Mouse (Mus musculus) urinary bladder, adult 2 months (tissue): Measurements from ENCODE around the gene Mybph. TPM values are rescaled to one million over a fixed set of nuclear protein-coding genes. Genes with fewer than 3 reads are reported as not detected.

Source experiments
- DNase-seq: peaks from one replicate; pipeline ENCODE4 v3.0.0; 2022; ENCODE audit warnings: low spot score
- polyA plus RNA-seq: library from polyadenylated mRNA; depleted of rRNA; stranded (reverse); fragments of >200 nt; gene quantifications from 2 replicates; pipeline ENCODE4 v1.2.3, GENCODE M21; 2012

Mybph gene
- polyA plus RNA-seq, 1 experiment: not detected

DNA sequence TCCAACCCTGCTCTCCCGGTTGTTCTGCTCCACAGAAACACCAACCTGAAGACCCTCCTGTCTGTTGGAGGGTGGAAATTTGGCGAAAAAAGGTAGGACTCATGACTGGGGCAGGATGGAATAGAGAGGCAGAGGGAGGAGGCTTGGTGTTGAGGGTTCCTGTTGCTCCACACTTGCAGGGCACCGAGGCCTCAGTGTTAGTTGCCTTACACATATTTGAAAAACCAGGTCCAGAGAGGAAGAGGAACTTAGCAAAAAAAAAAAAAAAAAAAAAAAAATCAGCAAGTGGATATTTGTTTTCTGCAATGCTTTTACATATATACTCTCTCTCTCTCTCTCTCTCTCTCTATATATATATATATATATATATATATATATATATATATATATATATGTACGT, 9.2 kb upstream of the Mybph start:
- no peak for DNase-seq

GRCm38 (mm10) chr1:134188217-134188616, 5.0 kb upstream of the Mybph start:
- DNase-seq: no peak

DNA sequence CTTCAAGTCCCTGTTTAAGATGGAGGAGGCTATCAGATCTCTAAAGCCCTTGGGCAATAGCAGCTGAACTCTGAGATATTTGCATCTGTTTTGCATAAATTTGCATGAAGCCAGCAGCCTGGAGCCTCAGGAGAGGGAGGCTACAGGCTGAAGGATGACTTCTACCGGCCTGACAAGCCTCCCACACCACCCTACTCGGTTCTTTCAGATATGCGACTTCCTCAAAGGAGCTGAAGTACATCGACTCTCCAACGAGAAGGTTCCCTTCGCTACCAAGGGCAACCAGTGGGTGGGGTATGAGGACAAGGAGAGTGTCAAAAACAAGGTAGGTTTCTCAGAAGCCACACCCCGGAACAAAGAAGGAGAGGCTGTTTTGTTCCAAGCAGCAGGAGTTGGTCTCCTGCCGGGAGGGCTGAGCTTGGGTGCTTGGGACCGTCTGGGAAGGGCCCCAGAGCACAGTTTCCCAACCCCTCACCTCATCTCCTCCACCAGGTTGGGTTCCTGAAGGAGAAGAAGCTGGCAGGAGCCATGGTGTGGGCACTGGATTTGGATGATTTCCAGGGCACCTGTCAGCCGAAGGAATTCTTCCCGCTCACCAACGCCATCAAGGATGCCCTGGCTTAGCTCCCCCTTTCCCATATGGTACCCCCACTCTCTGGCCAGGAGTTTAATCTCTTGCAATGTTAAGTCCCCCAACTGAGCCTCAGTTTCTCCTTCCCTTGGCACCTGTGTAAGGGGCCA, 4.1 kb upstream of the Mybph start:
- no peak for DNase-seq

DNA sequence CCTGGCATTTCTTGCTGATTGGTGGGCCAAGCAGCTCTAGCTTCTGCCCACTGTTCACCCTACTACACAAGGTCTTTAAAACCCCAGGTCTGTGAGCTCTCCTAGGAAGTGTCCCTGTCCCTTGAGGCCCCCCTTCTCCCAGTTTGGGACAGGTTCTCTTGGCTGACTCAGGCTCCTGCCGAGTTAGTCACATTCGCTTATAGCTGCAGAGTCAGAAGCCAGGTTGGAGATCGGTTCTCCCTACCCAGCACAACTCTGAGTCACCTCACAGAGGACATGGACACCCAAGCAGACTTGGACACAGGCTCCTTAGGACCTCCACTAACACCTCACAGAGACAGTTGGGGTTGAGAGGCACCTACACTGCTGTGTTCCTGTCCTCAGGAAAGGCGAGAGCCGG, 2.1 kb upstream of the Mybph start:
- no peak for DNase-seq

GRCm38 (mm10) chr1:134192024-134192423, 1.2 kb upstream of the Mybph start:
- DNase-seq: no peak

DNA sequence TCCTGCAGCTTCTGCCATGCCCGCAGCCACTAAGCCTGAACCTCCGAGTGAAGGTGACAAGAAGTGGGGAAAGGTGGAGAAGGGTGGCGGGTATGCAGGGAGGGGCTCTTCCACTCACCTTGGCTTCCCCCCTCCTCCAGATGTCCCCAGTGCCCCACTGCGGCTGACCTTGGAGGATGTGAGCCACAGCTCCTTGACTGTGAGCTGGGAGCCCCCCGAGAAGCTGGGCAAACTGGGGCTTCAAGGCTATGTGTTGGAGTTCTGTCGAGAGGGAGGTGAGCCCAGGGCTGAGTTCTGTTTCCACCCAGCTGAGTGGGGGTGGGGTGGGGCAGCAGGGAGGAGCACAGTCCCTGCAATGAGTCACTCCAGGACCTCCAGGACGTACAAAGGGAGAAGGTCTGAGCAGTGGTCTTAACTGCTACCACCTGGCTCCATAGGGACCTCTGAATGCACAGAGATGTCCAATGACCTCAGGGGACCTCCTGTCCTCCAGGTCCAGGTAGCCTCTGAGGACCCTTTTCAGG, 488 bp downstream of the Mybph start:
- DNase-seq: no peak

- DNase-seq: no peak
Measured at GRCm38 (mm10) chr1:134194298-134195022, 1.2 kb downstream of the Mybph start.

DNA sequence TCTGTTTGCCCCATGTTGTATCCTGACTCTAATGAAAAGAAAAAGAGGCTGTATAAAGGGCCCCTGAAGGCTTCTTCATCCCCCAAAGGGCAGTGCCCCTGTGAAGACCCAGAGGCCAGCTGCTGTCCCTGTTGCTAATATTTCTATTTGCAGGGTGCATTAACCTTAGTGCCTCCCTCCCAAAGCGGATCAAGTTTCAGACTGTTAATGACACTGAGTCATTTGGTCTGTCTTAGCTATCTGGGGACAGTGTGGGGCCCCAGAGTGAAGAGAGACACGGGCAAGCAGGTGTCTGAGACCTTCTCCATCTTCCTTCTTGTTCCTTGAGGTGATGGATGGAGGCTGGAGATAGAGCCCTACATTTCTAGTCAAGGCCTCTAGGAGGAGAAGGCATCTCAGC, 1.9 kb downstream of the Mybph start:
- no peak for DNase-seq

DNA sequence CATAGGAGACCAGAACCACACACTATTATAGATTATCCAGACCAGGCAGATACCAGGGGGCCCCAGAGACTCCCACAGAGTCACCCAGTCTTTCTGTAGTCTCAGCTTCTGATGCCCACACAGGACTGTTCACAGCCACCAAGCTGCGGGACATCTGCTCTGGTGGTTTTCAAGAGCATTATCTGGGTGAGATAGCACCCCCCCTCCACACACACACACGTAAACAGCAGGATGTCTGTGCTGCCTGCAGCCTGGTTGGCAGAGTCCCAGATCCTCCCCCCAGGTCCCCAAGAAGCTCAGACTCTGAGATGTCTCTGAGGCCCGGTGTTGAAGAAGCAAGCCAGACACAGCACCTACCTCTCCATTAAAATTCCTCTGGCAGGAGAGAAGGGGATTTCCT, 2.3 kb downstream of the Mybph start:
- DNase-seq: no peak

- DNase-seq: no peak
Measured at GRCm38 (mm10) chr1:134195979-134196378, 2.7 kb downstream of the Mybph start.

DNA sequence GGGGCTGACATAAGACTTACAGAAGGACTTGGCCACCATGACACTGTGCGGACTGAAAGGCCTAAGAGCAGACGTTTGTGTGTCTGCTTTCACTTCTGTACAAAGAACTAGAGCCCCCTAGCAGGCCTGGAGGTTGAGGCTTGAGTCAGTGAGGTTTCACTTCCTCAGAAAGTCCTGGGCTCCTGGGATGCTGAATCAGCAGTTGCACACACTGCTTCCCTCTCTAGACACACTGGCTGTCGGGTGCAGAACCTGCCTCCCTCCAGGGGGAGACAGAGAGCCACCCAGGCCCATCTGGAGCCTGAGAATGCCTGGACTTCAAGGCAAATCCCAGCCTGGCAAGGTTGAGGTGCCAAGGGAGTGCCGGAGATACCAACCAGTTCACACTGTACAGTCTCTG, 3.1 kb downstream of the Mybph start:
- peak; percentile 64 for DNase-seq

DNA sequence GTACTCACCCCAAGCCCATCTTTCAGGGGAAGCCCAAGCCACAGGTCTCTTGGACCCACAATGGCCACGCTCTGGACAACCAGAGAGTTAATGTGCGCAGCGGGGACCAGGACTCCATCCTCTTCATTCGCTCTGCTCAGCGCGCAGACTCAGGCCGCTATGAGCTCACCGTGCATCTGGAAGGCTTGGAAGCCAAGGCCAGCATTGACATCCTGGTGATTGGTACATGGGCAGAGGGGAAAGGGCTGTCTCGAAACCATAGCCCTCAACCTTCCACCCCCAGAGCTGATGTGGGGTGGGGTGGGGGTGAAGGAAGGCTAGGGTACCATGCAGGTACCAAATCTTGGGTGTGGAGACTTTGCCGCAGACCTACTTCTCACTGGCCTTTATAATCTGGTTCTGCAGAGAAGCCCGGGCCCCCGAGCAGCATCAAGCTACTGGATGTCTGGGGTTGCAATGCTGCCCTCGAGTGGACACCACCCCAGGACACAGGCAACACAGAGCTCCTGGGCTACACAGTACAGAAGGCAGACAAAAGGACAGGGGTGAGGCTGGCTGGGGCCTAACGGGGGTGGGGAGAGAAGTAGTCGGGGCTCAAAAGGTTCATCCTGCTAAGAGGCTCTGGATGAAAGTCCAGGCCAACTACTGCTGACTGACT, 4.2 kb downstream of the Mybph start:
- no peak for DNase-seq

GRCm38 (mm10) chr1:134198197-134198995, 5.1 kb downstream of the Mybph start:
- no peak for DNase-seq

- no peak for DNase-seq
Measured at GRCm38 (mm10) chr1:134200481-134200880, 7.2 kb downstream of the Mybph start.

- DNase-seq: no peak
Measured at GRCm38 (mm10) chr1:134200998-134201686, 7.9 kb downstream of the Mybph start.

DNA sequence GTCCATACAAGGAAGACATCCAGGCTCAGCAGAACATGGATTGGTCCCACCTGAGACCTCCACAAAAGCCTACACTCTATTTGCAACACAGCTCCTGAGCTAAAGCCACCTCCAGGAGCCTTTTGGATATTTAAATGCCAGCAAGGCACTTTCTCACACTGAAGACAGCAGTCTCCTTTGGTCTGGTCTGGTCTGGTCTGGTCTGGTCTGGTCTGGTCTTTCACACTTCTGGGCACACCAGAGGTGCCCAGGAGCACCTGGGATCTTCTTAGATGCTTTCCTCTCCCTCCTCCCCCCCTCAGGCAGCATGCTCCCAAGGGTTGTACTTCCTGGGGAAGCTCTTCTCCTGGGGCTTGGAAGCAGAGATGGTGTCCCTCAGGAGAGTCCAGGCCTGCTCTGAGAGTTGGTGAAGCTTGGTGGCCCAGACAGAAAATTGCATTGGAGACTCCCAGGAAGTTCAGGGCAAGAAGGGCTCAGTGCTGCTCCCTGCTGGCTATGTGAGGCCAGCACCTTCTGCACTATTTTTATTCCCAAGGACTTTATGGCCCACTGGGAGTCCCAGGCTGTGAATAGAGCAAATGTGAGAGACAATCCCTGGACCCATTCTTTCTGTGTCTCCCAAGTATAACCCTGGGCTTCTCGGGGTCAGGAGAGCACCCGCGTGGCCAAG, 8.6 kb downstream of the Mybph start:
- DNase-seq: no peak

DNA sequence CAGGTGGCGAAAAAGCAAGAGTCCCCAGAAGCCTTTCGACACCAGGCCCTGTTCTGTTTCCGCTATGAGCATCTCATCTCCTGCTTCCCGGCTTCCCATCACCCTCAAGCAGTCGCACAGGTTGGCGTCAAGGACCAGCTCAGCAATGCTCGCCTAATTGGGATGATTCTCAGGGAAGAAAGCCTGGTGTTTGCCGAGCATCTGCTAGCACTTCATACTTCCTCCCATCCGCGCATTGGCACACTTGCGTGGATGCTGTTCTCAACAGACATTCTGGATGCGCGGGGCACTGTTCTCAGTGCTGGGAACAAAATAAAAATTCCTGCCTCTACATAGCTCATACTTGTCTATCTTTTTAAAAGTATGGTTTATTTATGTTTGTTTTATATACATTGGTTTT, 11.0 kb downstream of the Mybph start:
- DNase-seq: no peak

GRCm38 (mm10) chr1:134205296-134206018, 12.2 kb downstream of the Mybph start:
- no peak for DNase-seq

DNA sequence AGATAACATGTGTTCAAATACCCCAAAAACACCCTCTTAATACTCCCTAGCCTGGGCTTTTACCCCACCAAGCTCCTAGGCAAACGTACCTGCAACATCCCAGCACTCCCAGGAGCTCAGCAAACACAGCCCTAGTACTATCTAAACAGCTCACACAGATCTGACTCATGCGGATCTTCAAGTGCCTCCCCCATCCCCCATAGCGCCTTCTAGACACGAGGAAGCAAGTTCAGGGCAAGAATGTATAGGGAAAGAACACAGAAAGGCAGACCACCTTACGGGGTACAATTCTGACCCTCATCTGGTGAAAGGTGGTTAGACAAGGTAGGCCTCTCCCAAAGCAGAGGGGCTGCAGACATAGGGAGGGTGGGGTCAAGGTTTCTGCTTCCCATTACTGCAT, 12.8 kb downstream of the Mybph start:
- DNase-seq: no peak

DNA sequence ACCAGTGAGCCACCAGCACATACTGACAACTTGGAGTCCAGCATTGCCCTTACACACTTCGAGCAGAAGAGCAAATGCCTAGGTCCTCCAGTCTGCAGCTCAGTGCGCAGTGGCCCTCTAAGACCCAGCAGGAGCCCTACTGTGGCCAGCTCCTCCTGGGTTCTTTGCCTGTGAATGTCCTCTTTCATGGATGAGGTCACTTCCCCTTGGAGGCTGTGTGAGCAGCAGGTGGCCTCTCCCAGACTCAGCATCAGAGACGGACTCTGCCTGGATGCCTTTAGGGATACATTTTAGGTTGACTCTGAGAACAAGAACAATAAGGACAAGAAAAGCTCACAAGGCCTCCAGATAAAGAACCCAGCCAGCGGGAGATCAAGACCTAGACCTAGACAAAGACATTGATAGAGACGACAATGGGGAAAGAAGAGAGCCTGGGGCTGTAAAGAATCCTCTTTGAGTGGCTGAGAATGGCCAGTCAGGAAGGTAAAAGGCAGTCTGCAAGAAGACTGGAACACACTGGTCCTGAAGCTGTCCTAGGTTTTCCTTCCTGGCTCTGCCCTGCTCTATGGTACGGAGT, 17.0 kb downstream of the Mybph start:
- DNase-seq: no peak
